Mouse (Mus musculus) forebrain, embryonic 14.5 days (tissue): ENCODE data around the gene Gorasp1. TPM values are rescaled to one million over a fixed set of nuclear protein-coding genes. Genes with fewer than 3 reads are reported as not detected.
A peak's percentile ranks its signal among the peaks of the same experiment; 100 is the strongest.

Experiments used
- ATAC-seq: fragments of 200-750 bp; cut with Nextera tagmentation; 2 replicates; pipeline ENCODE4 v1.8.0; 2017; ENCODE audit warnings: mild to moderate bottlenecking, moderate library complexity
- DNase-seq: peaks from one replicate; pipeline ENCODE4 v3.0.0-alpha.2; 2015; ENCODE audit warnings: low spot score
- H3K27ac ChIP-seq: fragments of 300-500 bp; sonication (generic); 2 replicates; pipeline ENCODE4 v1.5.1; 2014; ENCODE audit warnings: low read depth, mild to moderate bottlenecking, control low read depth, low read length, moderate library complexity
- H3K27me3 ChIP-seq: fragments of 300-500 bp; sonication (generic); replicated peaks from 2 replicates; pipeline ENCODE4 v1.6.1; 2014; ENCODE audit warnings: low read length, control low read depth, mixed read lengths; ENCODE audit not compliant: control insufficient read depth, insufficient read depth
- H3K36me3 ChIP-seq: fragments of 300-500 bp; sonication (generic); 2 replicates; pipeline ENCODE4 v1.6.1; 2014; ENCODE audit warnings: low read length, control low read depth; ENCODE audit not compliant: control insufficient read depth, insufficient read depth
- H3K4me1 ChIP-seq: fragments of 300-500 bp; sonication (generic); 2 replicates; pipeline ENCODE4 v1.6.1; 2014; ENCODE audit warnings: antibody characterized with exemption, low read length, control low read depth; ENCODE audit not compliant: control insufficient read depth, insufficient read depth
- H3K4me2 ChIP-seq: fragments of 300-500 bp; sonication (generic); 2 replicates; pipeline ENCODE4 v1.6.1; 2014; ENCODE audit warnings: mild to moderate bottlenecking, control low read depth, low read length
- H3K4me3 ChIP-seq: fragments of 300-500 bp; sonication (generic); 2 replicates; pipeline ENCODE4 v1.5.1; 2014; ENCODE audit warnings: low read depth, low read length, control low read depth
- H3K9ac ChIP-seq: fragments of 300-500 bp; sonication (generic); 2 replicates; pipeline ENCODE4 v1.6.1; 2014; ENCODE audit warnings: mild to moderate bottlenecking, low read length, control low read depth, moderate library complexity
- H3K9me3 ChIP-seq: fragments of 300-500 bp; sonication (generic); replicated peaks from 2 replicates; pipeline ENCODE4 v1.6.1; 2016; ENCODE audit warnings: low read length, control low read depth, mixed read lengths; ENCODE audit not compliant: control insufficient read depth
- WGBS: fragments of 180-500 bp; shearing (Covaris S2); extraction: QIAGEN DNeasy Blood & Tissue Kit; methylation state at CpG from one replicate; pipeline ENCODE4 v1.1.7; 2014; 5-methylcytosine and 5-hydroxymethylcytosine counted together
- polyA plus RNA-seq: library from polyadenylated mRNA; unstranded; fragments of >200 nt; fragmentation: Nextera tagmentation; extraction: Ambion mirVana; gene quantifications from 2 replicates; pipeline ENCODE4 v1.2.1, GENCODE M21; 2014

The Gorasp1 gene
- 23.7 and 34.1 TPM in 2 replicates for polyA plus RNA-seq

DNA sequence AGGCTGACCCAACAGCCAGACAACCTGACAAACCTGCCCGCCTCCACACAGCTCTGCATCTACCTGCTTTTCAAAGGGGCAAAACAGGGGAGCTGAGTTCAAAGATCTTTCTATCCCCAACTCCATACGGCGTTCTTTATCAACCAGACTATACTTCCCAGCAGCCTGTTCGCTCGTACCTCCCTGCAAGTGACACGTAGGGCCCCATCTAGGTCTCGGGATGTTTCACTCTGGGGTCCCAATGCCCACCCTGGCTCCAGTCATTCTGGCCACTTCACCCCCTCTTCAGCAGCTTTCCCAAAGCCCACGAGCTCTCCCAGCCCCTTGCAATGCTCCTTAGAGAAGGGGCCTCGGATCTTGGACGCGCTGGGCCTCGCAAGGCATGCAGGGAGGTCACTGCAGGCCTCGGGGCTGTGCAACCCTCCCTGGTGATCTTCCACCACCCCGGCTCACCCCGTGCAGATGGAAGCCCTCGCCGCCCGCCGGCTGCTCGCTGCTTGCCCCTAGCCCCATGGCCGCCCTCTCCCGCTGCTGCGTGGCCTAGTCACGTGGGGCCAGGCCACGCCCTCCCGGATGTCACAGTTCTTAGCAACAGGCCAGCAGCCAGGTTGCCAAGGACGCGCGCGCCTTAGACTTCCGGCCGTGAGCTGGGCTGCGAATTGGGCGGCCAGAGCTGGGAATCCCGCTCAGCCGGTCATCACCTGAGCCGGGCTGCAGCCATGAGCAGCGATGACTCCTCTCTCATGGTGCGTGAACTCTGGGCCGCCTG is at the start of gene Gorasp1, which contains the start of gene Ttc21a:
Gene Gorasp1 (minus strand): TSS at position 561 of the 769 bp plus-strand sequence.
Gene Ttc21a (plus strand): TSS at position 602 of the 769 bp plus-strand sequence.
- 5% methylated on average over 39 of the region's 40 CpGs for WGBS
- no peaks in the 10 kb centered on the region for H3K27me3 ChIP-seq
- no peak within 1 kb of the TSS; the same call in 1 of the 2 replicates for H3K27ac ChIP-seq
- peak within 1 kb of the TSS; percentile 44 for H3K4me3 ChIP-seq
- peak; percentile 98 for ATAC-seq
- peak within 1 kb of the TSS; percentile 68 for H3K9ac ChIP-seq
- peaks cover 8% of the 10 kb centered on the region; the same call in 1 of the 2 replicates for H3K4me1 ChIP-seq
- peak within 1 kb of the TSS; percentile 58 for H3K4me2 ChIP-seq
- H3K36me3 ChIP-seq = no peaks in the 10 kb centered on the region
- H3K9me3 ChIP-seq = no peaks in the 10 kb centered on the region
- peak; percentile 96 for DNase-seq

DNA sequence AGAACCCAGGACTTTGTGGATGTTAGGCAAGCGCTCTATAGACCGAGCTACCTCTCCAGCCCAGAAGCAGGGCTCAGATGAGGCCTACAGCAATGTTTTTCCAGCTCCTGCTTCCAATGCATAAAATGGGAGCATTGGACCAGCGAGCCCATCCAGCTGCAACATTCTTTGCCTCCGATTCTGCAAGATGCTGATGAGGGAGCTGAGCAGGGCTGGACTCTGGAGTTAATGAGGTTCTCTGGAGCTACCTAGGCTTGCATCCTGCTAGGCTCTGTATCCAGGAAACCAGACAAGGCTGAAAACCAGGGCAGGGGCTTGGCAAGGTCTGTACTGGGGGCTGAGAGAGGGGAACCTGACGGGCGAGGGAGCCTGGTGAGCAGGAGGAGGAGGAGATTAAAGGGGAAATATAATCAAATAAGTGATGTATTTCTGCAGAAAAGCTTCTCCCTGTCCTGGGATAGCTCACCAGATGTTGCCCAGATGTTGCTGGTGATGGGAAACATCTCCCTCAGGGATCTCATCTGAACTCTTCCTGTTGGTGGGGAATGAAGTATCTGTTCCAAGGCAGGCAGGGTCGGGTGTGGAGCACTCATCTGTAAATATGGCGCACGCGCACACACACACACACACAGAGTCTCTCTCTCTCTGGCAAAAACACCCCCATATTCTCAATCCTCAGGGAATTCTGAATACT is 48.7 kb upstream of the Gorasp1 start:
- 81% methylated on average over 10 of the region's 10 CpGs for WGBS
- no peaks in the 10 kb centered on the region for H3K36me3 ChIP-seq
- H3K9me3 ChIP-seq = no peaks in the 10 kb centered on the region
- ATAC-seq (no peak), DNase-seq (no peak)
- no peak overlapping the region for H3K9ac ChIP-seq
- no peak overlapping the region for H3K4me3 ChIP-seq
- H3K27me3 ChIP-seq = 0 out of 2 replicates have a peak, but pooled peaks cover 4% of the 10 kb centered on the region
- H3K4me2 ChIP-seq = no peak overlapping the region
- H3K4me1 ChIP-seq = peaks cover 22% of the 10 kb centered on the region
- H3K27ac ChIP-seq = no peak overlapping the region

DNA sequence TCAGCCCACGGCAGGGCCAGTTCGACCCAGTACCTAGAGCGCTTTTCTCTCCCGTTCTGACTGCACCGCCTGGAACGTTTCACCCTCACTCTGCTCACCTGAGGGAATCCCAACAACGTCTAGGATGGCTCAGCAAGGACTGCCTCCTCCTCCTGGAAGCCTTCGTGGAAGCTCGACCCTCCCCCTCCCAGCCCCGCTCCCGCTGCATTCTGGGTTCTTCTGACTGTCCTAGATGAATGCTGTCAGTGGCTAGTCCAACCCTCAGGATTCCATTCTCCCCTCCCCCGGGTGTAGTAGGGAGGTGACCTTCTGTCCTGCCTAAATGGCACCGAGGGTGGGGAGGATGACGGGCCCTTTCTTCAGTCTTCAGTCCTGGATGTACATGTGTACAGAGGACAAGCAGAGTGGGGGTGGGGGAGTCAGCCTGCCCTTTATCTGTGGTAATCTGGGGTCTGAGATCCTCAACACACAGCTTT is 47.2 kb upstream of the Gorasp1 start, which contains the start of gene Csrnp1:
Gene Csrnp1 (minus strand): TSS at position 123 of the 476 bp plus-strand sequence.
- no peak for DNase-seq

DNA sequence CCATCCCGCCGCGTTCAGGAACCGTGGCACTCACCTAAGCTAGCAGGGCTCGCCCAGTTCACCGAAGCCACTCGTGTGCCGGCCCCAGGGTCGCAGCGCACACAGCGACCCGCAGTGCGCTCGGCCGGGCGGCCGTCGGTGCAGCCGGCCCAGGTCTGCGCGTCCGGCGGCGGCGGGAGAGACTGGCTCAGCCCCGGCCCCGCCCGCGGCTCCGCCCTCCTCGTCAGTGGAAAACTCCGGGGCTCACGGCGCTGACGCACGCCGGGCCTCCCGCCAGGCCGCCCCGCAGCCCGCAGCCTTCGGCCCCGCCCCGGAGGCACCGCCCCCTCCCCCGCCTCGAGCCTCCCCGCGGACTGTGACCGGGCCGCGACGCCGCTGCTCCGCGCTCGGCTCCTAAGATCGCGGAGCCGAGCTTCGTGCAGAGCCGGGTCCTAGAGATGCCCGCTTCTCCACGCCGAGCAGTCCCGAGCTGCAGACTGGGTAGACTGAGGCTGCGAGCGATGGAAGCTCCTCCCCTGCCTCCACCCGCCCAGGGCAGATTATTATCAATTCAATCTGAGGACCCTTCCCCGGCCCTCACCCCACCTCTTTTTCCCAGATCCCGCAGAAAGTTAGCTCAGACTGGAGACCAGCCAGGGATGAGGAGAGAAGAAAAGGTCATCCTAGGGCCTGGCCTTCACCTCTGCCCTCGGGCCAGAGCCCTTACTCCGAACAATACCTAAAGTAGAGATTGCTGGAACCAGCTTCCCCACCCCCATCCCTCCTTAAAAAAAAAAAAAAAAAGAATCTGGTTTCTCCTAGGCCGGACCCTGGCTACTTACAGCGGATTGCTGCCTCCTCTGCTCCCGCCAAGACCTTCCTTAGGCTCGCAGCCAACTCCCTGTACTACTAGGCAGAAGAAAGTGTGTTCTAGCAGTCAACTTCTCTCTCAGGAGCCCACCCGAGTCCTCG is 46.5 kb upstream of the Gorasp1 start:
- Histone ChIP-seq H3K9me3 (no peaks in the 10 kb centered on the region), H3K4me2 (peak overlapping the region; percentile 92), H3K27me3 (0 out of 2 replicates have a peak, but pooled peaks cover 4% of the 10 kb centered on the region), H3K4me3 (peak overlapping the region; percentile 52), H3K27ac (no peak overlapping the region), H3K9ac (peak overlapping the region; percentile 66), H3K4me1 (peaks cover 23% of the 10 kb centered on the region), H3K36me3 (no peaks in the 10 kb centered on the region)
- ATAC-seq (peak; percentile 82), DNase-seq (peak; percentile 81)
- WGBS = 1% methylated on average over 59 of the region's 79 CpGs

More for the DNA sequence above, 47.2 kb upstream of the Gorasp1 start, which contains the start of gene Csrnp1:
- H3K4me1 ChIP-seq = peaks cover 23% of the 10 kb centered on the region
- H3K36me3 ChIP-seq = no peaks in the 10 kb centered on the region
- H3K9me3 ChIP-seq = no peaks in the 10 kb centered on the region
- H3K4me3 ChIP-seq = peak within 1 kb of the TSS; percentile 52
- 0 out of 2 replicates have a peak, but pooled peaks cover 4% of the 10 kb centered on the region for H3K27me3 ChIP-seq
- WGBS = 11% methylated on average over 14 of the region's 14 CpGs
- no peak within 1 kb of the TSS for H3K27ac ChIP-seq
- ATAC-seq = no peak
- H3K9ac ChIP-seq = peak within 1 kb of the TSS; percentile 66
- H3K4me2 ChIP-seq = peak within 1 kb of the TSS; percentile 92

DNA sequence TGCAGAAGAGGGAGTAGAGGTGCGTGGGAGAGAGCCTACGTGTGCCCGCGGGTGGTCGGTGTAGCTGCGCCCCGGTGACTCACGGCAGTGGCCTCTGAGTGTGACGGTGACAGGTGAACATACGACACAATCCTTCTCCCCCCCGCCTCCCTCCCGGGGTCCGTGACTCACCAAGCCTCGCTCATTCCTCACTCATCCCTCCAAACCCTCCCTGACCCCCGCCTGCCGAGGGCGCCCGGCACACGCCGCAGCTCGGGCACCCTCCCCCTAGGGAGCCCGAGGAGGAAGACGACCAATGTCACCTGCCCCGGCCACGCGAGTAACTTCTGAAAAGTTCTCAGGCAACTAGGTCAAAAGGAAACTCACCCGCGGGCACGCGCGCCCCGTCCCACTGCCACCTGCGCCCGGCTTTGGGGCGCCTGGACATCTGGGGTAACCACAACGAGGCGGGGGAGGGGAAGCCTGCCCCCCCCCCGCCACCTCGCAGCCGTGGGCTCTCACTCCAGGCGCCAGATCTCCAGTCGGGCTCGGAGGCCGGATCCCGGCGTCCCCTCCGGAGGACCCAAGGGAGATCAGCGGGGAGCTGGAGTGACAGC is 45.7 kb upstream of the Gorasp1 start:
- Histone ChIP-seq H3K4me3 (peak overlapping the region; percentile 52), H3K4me1 (peaks cover 25% of the 10 kb centered on the region), H3K27me3 (0 out of 2 replicates have a peak, but pooled peaks cover 4% of the 10 kb centered on the region), H3K36me3 (no peaks in the 10 kb centered on the region), H3K4me2 (peak overlapping the region; percentile 92), H3K9ac (peak overlapping the region; percentile 66), H3K27ac (no peak overlapping the region), H3K9me3 (no peaks in the 10 kb centered on the region)
- WGBS = under 1% methylated on average over 40 of the region's 48 CpGs
- ATAC-seq (no peak), DNase-seq (no peak)

DNA sequence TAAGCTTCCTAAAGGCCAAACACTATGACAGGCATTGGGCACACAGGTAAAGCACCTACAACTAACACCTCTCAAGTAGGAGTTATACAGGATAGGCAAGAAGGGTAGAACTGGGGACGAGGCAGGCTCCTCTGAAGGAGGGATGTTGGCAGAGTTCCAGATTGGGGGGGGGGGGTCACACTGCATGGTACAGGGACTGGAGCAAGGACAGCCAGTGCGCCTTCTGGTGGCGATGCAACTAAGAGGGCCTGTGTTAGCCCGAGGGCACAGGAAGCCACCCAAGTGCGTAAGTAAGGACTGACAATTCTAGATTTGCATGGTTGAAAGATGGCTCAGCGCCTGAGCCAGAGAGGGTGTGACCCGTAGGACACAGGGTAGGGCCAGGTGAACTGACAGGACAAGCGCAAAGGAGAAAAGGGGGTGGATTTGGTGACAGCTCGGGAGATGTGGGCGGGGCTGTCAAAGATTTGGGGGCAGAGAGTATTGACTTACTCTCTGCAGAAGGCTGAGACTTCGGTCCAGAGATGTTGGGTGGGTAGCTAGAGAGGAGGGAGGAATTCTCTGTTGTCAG is 45.0 kb upstream of the Gorasp1 start:
- H3K27ac ChIP-seq = no peak overlapping the region; the same call in 1 of the 2 replicates
- H3K27me3 ChIP-seq = 0 out of 2 replicates have a peak, but pooled peaks cover 4% of the 10 kb centered on the region
- H3K4me3 ChIP-seq = peak overlapping the region; percentile 52
- H3K9ac ChIP-seq = peak overlapping the region; percentile 66; the same call in 1 of the 2 replicates
- DNase-seq (peak; percentile 64), ATAC-seq (peak; percentile 50)
- WGBS = 4% methylated on average over 11 of the region's 11 CpGs
- no peaks in the 10 kb centered on the region for H3K9me3 ChIP-seq
- peak overlapping the region; percentile 92 for H3K4me2 ChIP-seq
- peaks cover 33% of the 10 kb centered on the region for H3K4me1 ChIP-seq
- H3K36me3 ChIP-seq = no peaks in the 10 kb centered on the region

DNA sequence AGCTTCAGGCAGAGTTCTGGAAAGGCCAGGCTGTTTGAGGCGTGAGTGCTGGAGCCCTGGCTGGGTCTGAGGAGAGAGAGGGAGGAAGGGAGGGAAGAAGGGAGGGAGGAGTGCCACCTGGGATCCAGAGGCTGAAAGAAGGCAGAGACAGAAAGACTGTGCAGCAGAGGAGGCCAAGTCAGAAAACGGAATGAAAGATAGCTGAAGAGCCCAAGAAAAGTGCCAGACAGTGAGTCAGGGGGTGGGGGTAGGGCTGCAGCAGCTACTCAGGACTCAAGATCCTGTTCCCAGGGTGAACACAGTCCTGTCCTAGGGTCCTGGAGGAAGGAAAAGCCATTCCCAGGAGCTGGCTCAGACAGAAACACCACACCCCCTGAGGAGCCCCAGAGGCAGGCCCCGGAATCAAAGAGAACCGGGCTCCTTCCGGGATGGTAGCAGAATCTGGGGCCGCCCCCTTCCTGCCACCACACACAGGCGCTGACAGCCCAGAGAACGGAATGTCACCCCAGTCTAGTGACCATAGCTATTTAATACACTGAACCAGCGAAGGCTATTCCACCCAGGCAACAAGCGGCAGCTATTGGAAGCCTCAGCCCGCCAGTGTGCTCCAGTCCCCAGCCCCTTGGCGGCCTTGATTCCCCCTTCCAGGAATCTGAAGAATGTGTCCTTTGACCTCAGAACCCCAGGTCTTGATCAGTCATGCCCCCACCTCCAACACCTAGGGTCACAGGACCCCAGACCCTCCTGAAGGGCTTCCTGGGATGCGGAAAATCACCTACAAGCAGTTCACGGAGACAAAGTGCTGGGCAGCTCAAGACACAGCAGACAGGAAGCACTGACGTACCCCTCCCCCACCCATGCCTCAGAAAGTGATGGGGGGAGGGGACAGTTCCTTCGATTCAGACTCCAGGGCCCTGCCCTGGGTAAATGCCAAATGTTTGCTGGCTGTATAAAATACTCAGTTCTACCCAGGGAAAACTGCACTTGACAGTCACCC is 44.1 kb upstream of the Gorasp1 start:
- Histone ChIP-seq H3K36me3 (no peaks in the 10 kb centered on the region), H3K4me2 (peak overlapping the region; percentile 92), H3K9ac (no peak overlapping the region; the same call in 1 of the 2 replicates), H3K27me3 (0 out of 2 replicates have a peak, but pooled peaks cover 4% of the 10 kb centered on the region), H3K4me1 (peaks cover 34% of the 10 kb centered on the region), H3K4me3 (peak overlapping the region; percentile 2; the same call in 1 of the 2 replicates), H3K27ac (peak overlapping the region; percentile 65; the same call in 1 of the 2 replicates), H3K9me3 (no peaks in the 10 kb centered on the region)
- ATAC-seq (peak; percentile 6; the same call in 1 of the 2 replicates), DNase-seq (peak; percentile 74)
- 3% methylated on average over 16 of the region's 16 CpGs for WGBS
